Mouse (Mus musculus) cortical plate, adult 2 months (tissue): ENCODE results near the gene Atp2b1.

Experiments used
- CTCF ChIP-seq: fragments of 200-500 bp; IDR thresholded peaks from 2 replicates; pipeline ENCODE4 v1.5.1; 2011; ENCODE audit warnings: mild to moderate bottlenecking, control low read depth, low read length; ENCODE audit not compliant: insufficient read depth; ENCODE audit errors: extremely low read depth
- POLR2A ChIP-seq: fragments of 200-500 bp; IDR thresholded peaks from 2 replicates; pipeline ENCODE4 v1.6.1; 2011; ENCODE audit warnings: mild to moderate bottlenecking, low read length, control low read depth; ENCODE audit not compliant: insufficient read depth; ENCODE audit errors: extremely low read depth

DNA sequence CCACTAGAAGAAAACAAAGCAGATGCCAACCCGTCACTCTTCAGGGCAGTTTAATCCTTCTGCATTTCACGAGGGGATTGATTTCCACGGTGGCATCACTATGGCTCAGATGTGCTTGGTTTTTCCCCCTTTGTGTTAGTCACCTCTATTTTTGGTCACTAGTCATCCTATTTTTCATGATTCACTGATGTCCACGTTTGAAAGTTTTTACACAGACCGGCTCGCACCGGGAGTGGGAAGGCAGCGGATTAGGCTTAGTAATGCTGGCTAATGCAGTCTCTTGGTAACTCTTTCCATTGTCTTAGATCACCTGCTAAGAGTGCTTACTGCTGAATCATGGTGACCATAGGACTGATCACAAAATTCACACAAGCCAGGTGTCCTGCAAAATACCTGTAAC is 29.7 kb downstream of the Atp2b1 start:
- TF ChIP-seq CTCF (no peak), POLR2A (no peak)
